Mouse (Mus musculus) cerebellum, adult 9-11 months (tissue): ENCODE data around the gene Nid1.
"Not testable (repeated sequence)": the region's sequence is repeated elsewhere in the genome, so short reads cannot be mapped to it uniquely, and the experiment has no call there.

Experiments
- DNase-seq: peaks from one replicate; pipeline ENCODE4 v3.0.0; 2022

Gene Nid1

GRCm38 (mm10) chr13:13437460-13438015 lies at the start of gene Nid1:
Gene Nid1, plus strand, starts transcription at chr13:13437551.
- not testable (repeated sequence) for DNase-seq

GRCm38 (mm10) chr13:13393228-13394095 lies 43.9 kb upstream of the Nid1 start, which contains the start of gene Gpr137b:
Gene Gpr137b, minus strand, starts transcription at chr13:13394014.
- DNase-seq: peak; percentile 55

- DNase-seq: peak; percentile 16
These were observed 43.3 kb upstream of the Nid1 start for GRCm38 (mm10) chr13:13394096-13394395.

GRCm38 (mm10) chr13:13400851-13401250 lies 36.5 kb upstream of the Nid1 start:
- not testable (repeated sequence) for DNase-seq

DNA sequence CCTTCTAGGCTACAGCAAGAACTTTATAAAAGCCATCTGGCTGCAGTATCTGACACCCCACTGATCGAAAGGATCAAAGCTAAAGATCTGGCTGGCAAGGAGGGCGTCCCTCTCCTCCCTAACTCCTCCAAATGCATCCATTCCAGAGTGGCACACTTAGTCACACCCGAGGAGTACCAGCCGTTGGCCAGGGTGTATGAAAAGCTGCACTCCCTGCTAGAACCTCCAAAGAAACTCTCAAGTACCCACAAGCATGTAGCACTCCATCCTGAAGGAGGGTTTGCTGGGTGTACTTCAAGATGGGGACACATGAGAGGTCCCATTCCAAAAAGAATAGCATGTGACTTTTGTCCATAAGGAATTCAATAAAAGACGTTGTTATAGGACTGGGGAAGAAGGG lies 34.5 kb upstream of the Nid1 start:
- not testable (repeated sequence) for DNase-seq

GRCm38 (mm10) chr13:13403366-13403765 lies 34.0 kb upstream of the Nid1 start:
- not testable (repeated sequence) for DNase-seq

DNA sequence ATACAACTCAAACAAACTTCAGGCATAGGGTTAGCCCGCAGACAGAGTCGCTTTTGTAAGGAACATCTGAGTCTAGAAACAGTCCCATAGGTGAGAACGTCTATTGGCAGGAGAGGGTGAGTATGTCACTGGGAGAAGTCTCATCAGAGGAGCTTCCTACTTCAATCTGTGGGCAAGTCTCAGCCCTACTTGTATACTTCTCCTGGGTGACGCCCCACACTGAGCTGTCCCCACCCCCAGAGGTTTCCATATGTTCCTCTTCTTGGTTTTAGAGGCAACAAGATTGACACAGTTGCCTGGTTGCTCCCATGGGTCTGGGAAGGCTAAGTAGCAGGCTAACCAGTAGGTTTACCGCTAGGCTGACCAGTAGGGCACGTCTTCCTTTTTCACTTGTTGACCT lies 33.5 kb upstream of the Nid1 start:
- DNase-seq: not testable (repeated sequence)

GRCm38 (mm10) chr13:13404517-13405155 lies 32.7 kb upstream of the Nid1 start:
- DNase-seq: not testable (repeated sequence)

DNA sequence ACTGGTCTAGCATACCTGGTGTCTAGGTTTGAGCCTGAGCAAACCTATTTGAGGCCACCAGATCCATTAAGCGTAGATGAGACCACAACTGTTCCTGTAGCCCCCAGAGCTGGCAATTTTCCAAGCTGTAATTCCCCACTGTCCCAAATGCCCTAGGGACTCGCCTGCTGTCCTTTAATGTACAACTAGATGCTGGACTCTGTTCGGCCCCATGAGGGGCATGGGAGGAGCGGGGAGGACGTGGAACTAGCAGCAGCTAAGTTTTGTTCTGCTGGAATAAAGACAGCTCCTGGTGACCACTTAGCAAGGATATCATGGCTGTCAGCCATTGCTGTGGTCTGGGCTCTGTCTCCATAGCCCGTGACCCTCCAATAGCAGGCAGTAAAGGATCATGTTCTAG lies 31.8 kb upstream of the Nid1 start:
- DNase-seq: not testable (repeated sequence)

DNA sequence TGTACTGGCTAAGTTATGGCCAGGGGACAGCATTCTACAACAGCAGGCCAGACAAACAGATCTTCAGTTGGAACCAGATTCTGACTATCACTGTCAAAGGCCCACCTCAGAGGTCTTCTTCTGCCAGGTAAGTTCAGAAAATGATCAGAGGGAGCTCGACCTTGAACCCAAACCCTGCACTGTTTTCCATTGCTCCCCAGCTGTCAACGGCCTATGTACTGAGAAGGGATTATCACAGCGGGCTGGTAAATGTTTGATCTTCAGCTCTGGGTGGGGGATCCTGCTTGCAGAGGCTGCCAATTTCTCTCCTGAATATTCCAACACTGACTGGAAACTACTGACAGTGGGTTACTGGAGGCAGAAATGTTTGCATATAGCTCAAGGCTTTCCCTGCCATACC lies 23.1 kb upstream of the Nid1 start:
- DNase-seq: no peak

- DNase-seq: peak; percentile 11
These were observed 22.0 kb upstream of the Nid1 start for GRCm38 (mm10) chr13:13415120-13416006.

GRCm38 (mm10) chr13:13416007-13416337 lies 21.4 kb upstream of the Nid1 start:
- not testable (repeated sequence) for DNase-seq

DNA sequence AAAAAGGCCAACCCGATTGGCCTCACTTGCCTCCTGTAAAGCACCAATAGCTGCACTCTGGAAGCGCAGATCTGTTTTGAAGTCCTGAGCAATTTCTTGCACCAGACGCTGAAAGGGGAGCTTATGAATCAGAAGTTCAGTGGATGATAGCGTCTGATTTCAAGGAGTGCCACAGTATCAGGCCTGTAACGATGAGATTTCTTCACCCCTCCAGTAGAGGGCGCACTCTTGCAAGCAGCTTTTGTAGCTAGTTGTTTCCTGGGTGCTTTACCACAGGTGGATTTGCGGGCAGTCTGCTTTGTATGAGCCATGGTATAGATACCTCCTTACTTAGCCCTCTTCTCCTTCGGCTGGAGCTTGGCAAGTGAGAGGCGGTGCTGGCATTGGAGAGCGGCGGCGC lies 18.5 kb upstream of the Nid1 start:
- not testable (repeated sequence) for DNase-seq

DNA sequence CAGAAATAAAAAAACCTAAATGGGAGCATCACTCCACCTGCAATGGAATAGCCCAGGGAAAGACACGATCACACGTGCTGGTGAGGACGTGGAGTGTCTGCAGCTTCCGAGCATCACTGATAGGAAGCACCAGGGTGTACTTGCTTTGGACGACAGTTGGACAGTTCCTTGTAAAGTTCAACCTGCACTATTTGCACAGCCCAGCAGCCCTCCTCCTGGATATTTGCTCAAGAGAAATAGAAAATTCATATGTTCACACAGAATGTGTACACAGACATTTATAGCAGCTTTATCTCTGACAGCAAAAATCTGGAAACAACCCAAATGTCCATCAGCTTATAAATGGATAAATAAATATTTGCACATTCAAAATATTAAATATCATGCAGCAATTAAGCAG lies 14.1 kb upstream of the Nid1 start:
- DNase-seq: not testable (repeated sequence)

GRCm38 (mm10) chr13:13436161-13436560 lies 1.2 kb upstream of the Nid1 start:
- DNase-seq: not testable (repeated sequence)

- DNase-seq: not testable (repeated sequence)
These were observed 982 bp downstream of the Nid1 start for GRCm38 (mm10) chr13:13438112-13438953.

- not testable (repeated sequence) for DNase-seq
These were observed 8.2 kb downstream of the Nid1 start for GRCm38 (mm10) chr13:13445601-13446000.

DNA sequence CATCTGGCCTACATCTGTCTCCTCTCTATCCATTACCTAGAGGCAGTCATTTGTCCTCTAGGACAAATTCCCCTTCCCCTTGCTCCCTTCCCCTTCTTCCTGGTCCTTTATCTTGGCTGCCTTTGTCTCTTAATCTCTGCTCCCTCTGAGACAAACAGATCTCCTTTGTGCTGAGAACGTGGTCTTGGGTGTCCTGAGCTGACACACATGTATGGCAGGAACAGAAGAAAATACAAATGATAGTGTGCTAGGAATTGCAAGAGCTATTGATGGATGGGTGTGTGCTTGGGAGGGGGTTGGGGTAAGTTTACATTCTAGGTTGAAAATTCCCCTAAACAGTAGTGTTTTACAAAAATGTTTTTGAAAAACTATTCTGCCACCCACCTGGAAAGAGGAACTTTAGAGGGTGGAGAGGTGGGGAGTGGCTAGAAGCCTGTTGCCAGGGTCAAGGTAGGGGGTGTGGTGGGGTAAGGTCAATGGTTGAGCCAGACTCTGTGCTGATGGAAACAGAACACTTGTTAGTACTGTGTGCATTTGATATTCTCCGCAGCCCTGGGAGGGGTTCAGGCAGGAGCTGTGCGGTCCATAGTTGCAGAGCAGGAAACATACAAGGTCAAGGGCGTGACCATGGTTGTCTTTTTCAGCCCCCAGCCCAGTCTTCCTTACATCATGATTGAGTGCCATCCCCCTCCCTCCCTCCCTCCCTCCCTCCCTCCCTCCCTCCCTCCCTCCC lies 9.5 kb downstream of the Nid1 start:
- not testable (repeated sequence) for DNase-seq

- DNase-seq: not testable (repeated sequence)
These were observed 12.6 kb downstream of the Nid1 start for GRCm38 (mm10) chr13:13449981-13450380.

DNA sequence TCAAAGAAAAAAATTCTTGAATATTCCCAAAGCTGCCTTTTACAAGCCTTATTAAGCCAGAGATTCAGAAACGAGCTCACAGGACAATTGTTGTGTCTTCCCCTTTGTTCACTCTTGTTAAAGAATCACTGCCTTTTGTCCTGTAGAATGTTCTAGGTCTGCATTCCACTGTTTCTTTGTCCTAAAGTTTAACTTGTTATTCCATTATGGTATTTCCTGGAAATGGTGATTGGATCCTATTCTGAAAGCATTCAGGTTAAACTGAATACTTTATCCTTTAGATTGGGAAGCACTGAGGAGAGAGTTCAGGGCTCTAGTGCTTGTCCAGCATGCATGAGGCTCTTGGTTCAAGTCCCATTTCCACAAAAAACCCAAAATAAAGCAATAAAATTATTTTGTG lies 13.6 kb downstream of the Nid1 start:
- not testable (repeated sequence) for DNase-seq

- DNase-seq: not testable (repeated sequence)
These were observed 16.0 kb downstream of the Nid1 start for GRCm38 (mm10) chr13:13453332-13453731.
